In genomic region chr1:127609814-127610213, GRCm38 (mm10) we compare ENCODE assay signal across 19 mouse cellular contexts.
"Had no signal": no experiment of that assay in that cellular context is flagged by ENCODE, and none has a peak within 500 bp of the region (broad histone marks: within the 10 kb centered on the region; RNA-seq: fewer than 3 reads in every experiment).

No protein-coding gene starts in this region.

- H3K4me1 ChIP-seq: intestine, embryonic 15.5 days; kidney, embryonic 15.5 days; liver, embryonic 13.5 days; neural tube, embryonic 12.5 days; stomach, embryonic 15.5 days had no signal

- H3K4me3 ChIP-seq: intestine, embryonic 15.5 days; kidney, embryonic 15.5 days; left cerebral cortex, adult 2 months; liver, embryonic 13.5 days; midbrain, embryonic 15.5 days; neural tube, embryonic 12.5 days; neural tube, embryonic 15.5 days; stomach, embryonic 15.5 days had no signal

- H3K4me2 ChIP-seq: intestine, embryonic 15.5 days; kidney, embryonic 15.5 days; liver, embryonic 13.5 days; midbrain, embryonic 11.5 days; midbrain, embryonic 15.5 days; neural tube, embryonic 12.5 days; neural tube, embryonic 15.5 days; stomach, embryonic 15.5 days had no signal

- H3K9ac ChIP-seq: intestine, embryonic 15.5 days; kidney, embryonic 15.5 days; liver, embryonic 13.5 days; midbrain, embryonic 15.5 days; neural tube, embryonic 12.5 days; neural tube, embryonic 15.5 days; stomach, embryonic 15.5 days had no signal

- DNase-seq: kidney, adult 11 months; kidney, adult 8-10 months; kidney, postnatal 10 days; kidney, postnatal 36 days; layer of hippocampus, postnatal 36 days; liver, embryonic 13.5 days; right cerebral cortex, adult 18-20 months; right cerebral cortex, postnatal 25 days; spleen, adult 18-20 months; thymus, postnatal 25 days had no signal

- ATAC-seq: intestine, embryonic 15.5 days; midbrain, embryonic 15.5 days had no signal

- H3K27ac ChIP-seq: intestine, embryonic 15.5 days; kidney, embryonic 15.5 days; left cerebral cortex, adult 2 months; liver, embryonic 13.5 days; macrophage; midbrain, embryonic 15.5 days; neural tube, embryonic 12.5 days; neural tube, embryonic 15.5 days; stomach, embryonic 15.5 days had no signal

- H3K36me3 ChIP-seq: intestine, embryonic 15.5 days; kidney, embryonic 15.5 days; liver, embryonic 13.5 days; midbrain, embryonic 15.5 days; neural tube, embryonic 12.5 days; neural tube, embryonic 15.5 days; stomach, embryonic 15.5 days had no signal

- H3K27me3 ChIP-seq: intestine, embryonic 15.5 days; kidney, embryonic 15.5 days; liver, embryonic 13.5 days; midbrain, embryonic 15.5 days; neural tube, embryonic 15.5 days; stomach, embryonic 15.5 days had no signal

- H3K9me3 ChIP-seq: intestine, embryonic 15.5 days; kidney, embryonic 15.5 days; liver, embryonic 13.5 days; midbrain, embryonic 15.5 days; neural tube, embryonic 12.5 days; neural tube, embryonic 15.5 days; stomach, embryonic 15.5 days had no signal
